Mouse (Mus musculus) CH12.LX (cell line): Measurements from ENCODE around the gene Ptma. TPM values are rescaled to one million over a fixed set of nuclear protein-coding genes. Genes with fewer than 3 reads are reported as not detected.

Experiments used
- DNase-seq: peaks from one replicate; pipeline ENCODE4 v3.0.0-alpha.2; 2013; ENCODE audit errors: extremely low read depth
- H3K27ac ChIP-seq: 2 replicates; pipeline ENCODE4 v1.5.1; 2012; ENCODE audit warnings: low read depth, mild to moderate bottlenecking, control low read depth, moderate library complexity; ENCODE audit not compliant: insufficient read depth
- H3K27me3 ChIP-seq: replicated peaks from 2 replicates; pipeline ENCODE3; 2012; ENCODE audit warnings: inconsistent platforms
- H3K36me3 ChIP-seq, 2 experiments: replicated peaks in 1 of 2; 2 replicates each; pipeline versions ENCODE3 to v1.6.1; 2012; ENCODE audit warnings: inconsistent platforms in 1 of 2, low read length in 1 of 2, mild to moderate bottlenecking in 1 of 2, mixed read lengths in 1 of 2, moderate library complexity in 1 of 2; ENCODE audit not compliant: control insufficient read depth in 1 of 2, insufficient read depth in 1 of 2
- H3K4me1 ChIP-seq, 2 experiments: 2 replicates each; pipeline ENCODE4 v1.6.1; 2012; ENCODE audit warnings: inconsistent platforms in 1 of 2, moderate library complexity in 1 of 2; ENCODE audit not compliant: insufficient read depth in 2 of 2, control insufficient read depth in 1 of 2
- H3K4me2 ChIP-seq: 2 replicates; pipeline ENCODE4 v1.6.1; 2012; ENCODE audit warnings: low read depth, mild to moderate bottlenecking, control low read depth; ENCODE audit not compliant: poor library complexity, insufficient read depth, severe bottlenecking
- H3K4me3 ChIP-seq, 3 experiments: fragments of 150-350 bp in 1 of 3; sonication (generic) in 1 of 3; replicated peaks in 1 of 3; 2 replicates each; pipeline versions ENCODE3 to v1.5.1; 2011 to 2012; ENCODE audit warnings: low read depth in 2 of 3, low read length in 2 of 3, mild to moderate bottlenecking in 2 of 3, moderate library complexity in 2 of 3, control low read depth in 1 of 3, improper control_type of control experiment in 1 of 3, inconsistent platforms in 1 of 3, mixed read lengths in 1 of 3; ENCODE audit not compliant: poor library complexity in 1 of 3
- H3K79me2 ChIP-seq: replicated peaks from 2 replicates; pipeline ENCODE4 v1.6.1; 2012; ENCODE audit warnings: mild to moderate bottlenecking, moderate library complexity; ENCODE audit not compliant: control insufficient read depth, poor library complexity, insufficient read depth, severe bottlenecking; ENCODE audit errors: extremely low read depth
- H3K9ac ChIP-seq: 2 replicates; pipeline ENCODE4 v1.6.1; 2012; ENCODE audit warnings: low read depth, mild to moderate bottlenecking, control low read depth, moderate library complexity; ENCODE audit not compliant: insufficient read depth
- H3K9me3 ChIP-seq: replicated peaks from 2 replicates; pipeline ENCODE3; 2012; ENCODE audit warnings: low read length, inconsistent platforms, mixed read lengths
- BHLHE40 ChIP-seq: IDR thresholded peaks from 2 replicates; pipeline ENCODE4 v1.6.1; 2011; ENCODE audit warnings: mild to moderate bottlenecking, low read depth, low read length, improper control_type of control experiment
- CTCF ChIP-seq, 2 experiments: IDR thresholded peaks in 1 of 2; conservative IDR thresholded peaks in 1 of 2; 2 replicates each; pipeline ENCODE4 v1.5.1; 2011 to 2012; ENCODE audit warnings: low read depth in 2 of 2, low read length in 2 of 2, improper control_type of control experiment in 1 of 2, inconsistent platforms in 1 of 2, mild to moderate bottlenecking in 1 of 2, moderate library complexity in 1 of 2
- E2F4 ChIP-seq: IDR thresholded peaks from 2 replicates; pipeline ENCODE4 v1.6.1; 2011; ENCODE audit warnings: low read depth, low read length, improper control_type of control experiment; ENCODE audit not compliant: insufficient replicate concordance
- ELF1 ChIP-seq: IDR thresholded peaks from 2 replicates; pipeline ENCODE4 v1.6.1; 2014; ENCODE audit warnings: low read depth, mild to moderate bottlenecking, inconsistent platforms, low read length, improper control_type of control experiment
- EP300 ChIP-seq: IDR thresholded peaks from 2 replicates; pipeline ENCODE4 v1.6.1; 2011; ENCODE audit warnings: low read length, improper control_type of control experiment
- ETS1 ChIP-seq: conservative IDR thresholded peaks from 2 replicates; pipeline ENCODE4 v1.6.1; 2012; ENCODE audit warnings: low read depth, mild to moderate bottlenecking, inconsistent platforms, low read length, improper control_type of control experiment, moderate library complexity
- GABPA ChIP-seq: IDR thresholded peaks from 2 replicates; pipeline ENCODE4 v1.6.1; 2012; ENCODE audit warnings: low read depth, low read length, improper control_type of control experiment, inconsistent platforms; ENCODE audit not compliant: insufficient replicate concordance
- HCFC1 ChIP-seq: IDR thresholded peaks from 2 replicates; pipeline ENCODE4 v1.6.1; 2012; ENCODE audit warnings: low read depth, mild to moderate bottlenecking, inconsistent platforms, low read length, improper control_type of control experiment
- IRF4 ChIP-seq: IDR thresholded peaks from 2 replicates; pipeline ENCODE4 v1.6.1; 2014; ENCODE audit warnings: low read depth, mild to moderate bottlenecking, inconsistent platforms, low read length, improper control_type of control experiment
- JUN ChIP-seq: IDR thresholded peaks from 2 replicates; pipeline ENCODE4 v1.6.1; 2011; ENCODE audit warnings: low read depth, mild to moderate bottlenecking, low read length, improper control_type of control experiment, moderate library complexity; ENCODE audit not compliant: insufficient read depth
- KAT2A ChIP-seq: IDR thresholded peaks from 2 replicates; pipeline ENCODE4 v1.6.1; 2012; ENCODE audit warnings: low read length, improper control_type of control experiment, inconsistent platforms; ENCODE audit not compliant: insufficient replicate concordance
- MAFK ChIP-seq: IDR thresholded peaks from 2 replicates; pipeline ENCODE4 v1.6.1; 2011; ENCODE audit warnings: low read length, improper control_type of control experiment; ENCODE audit not compliant: insufficient replicate concordance
- MEF2A ChIP-seq: IDR thresholded peaks from 2 replicates; pipeline ENCODE4 v1.6.1; 2014; ENCODE audit warnings: low read depth, mild to moderate bottlenecking, inconsistent platforms, low read length, improper control_type of control experiment, borderline replicate concordance
- MXI1 ChIP-seq: IDR thresholded peaks from 2 replicates; pipeline ENCODE4 v1.6.1; 2011; ENCODE audit warnings: mild to moderate bottlenecking, low read depth, low read length, improper control_type of control experiment
- MYC ChIP-seq: IDR thresholded peaks from 2 replicates; pipeline ENCODE4 v1.6.1; 2011; ENCODE audit warnings: low read depth, mild to moderate bottlenecking, improper control_type of control experiment, low read length
- NELFE ChIP-seq: IDR thresholded peaks from 2 replicates; pipeline ENCODE4 v1.6.1; 2011; ENCODE audit warnings: low read depth, low read length, improper control_type of control experiment
- PAX5 ChIP-seq: IDR thresholded peaks from 2 replicates; pipeline ENCODE4 v1.6.1; 2012; ENCODE audit warnings: low read length, inconsistent platforms, mixed read lengths
- RAD21 ChIP-seq: IDR thresholded peaks from 2 replicates; pipeline ENCODE4 v1.6.1; 2011; ENCODE audit warnings: low read depth, mild to moderate bottlenecking, low read length, improper control_type of control experiment, moderate library complexity
- RCOR1 ChIP-seq: conservative IDR thresholded peaks from 2 replicates; pipeline ENCODE4 v1.6.1; 2012; ENCODE audit warnings: low read depth, mild to moderate bottlenecking, inconsistent platforms, low read length, improper control_type of control experiment
- SIN3A ChIP-seq: IDR thresholded peaks from 2 replicates; pipeline ENCODE4 v1.6.1; 2012; ENCODE audit warnings: low read length, improper control_type of control experiment, inconsistent platforms
- SMC3 ChIP-seq: IDR thresholded peaks from 2 replicates; pipeline ENCODE4 v1.6.1; 2011; ENCODE audit warnings: low read depth, low read length, improper control_type of control experiment
- UBTF ChIP-seq: IDR thresholded peaks from 2 replicates; pipeline ENCODE4 v1.6.1; 2012; ENCODE audit warnings: low read depth, mild to moderate bottlenecking, inconsistent platforms, low read length, improper control_type of control experiment, moderate library complexity
- USF1 ChIP-seq: IDR thresholded peaks from 2 replicates; pipeline ENCODE4 v1.6.1; 2014; ENCODE audit warnings: low read depth, mild to moderate bottlenecking, inconsistent platforms, low read length, improper control_type of control experiment
- ZC3H11A ChIP-seq: IDR thresholded peaks from 2 replicates; pipeline ENCODE4 v1.6.1; 2012; ENCODE audit warnings: low read depth, mild to moderate bottlenecking, inconsistent platforms, low read length, improper control_type of control experiment
- ZKSCAN1 ChIP-seq: IDR thresholded peaks from 2 replicates; pipeline ENCODE4 v1.6.1; 2012; ENCODE audit warnings: low read depth, inconsistent platforms, low read length, improper control_type of control experiment, borderline replicate concordance
- ZMIZ1 ChIP-seq: IDR thresholded peaks from 2 replicates; pipeline ENCODE4 v1.6.1; 2012; ENCODE audit warnings: low read depth, mild to moderate bottlenecking, inconsistent platforms, low read length, improper control_type of control experiment
- dilution Hi-C: fragments of 300-500 bp; cut with MboI; formaldehyde crosslinking; loops from 2 replicates; pipeline ENCODE4 v1.14.3; 2020; ENCODE audit warnings: low sequenced_read_pairs; ENCODE audit not compliant: extremely low pct_unique_long_range_greater_than_20kb, extremely low pct_ligation_motif_present
- in situ Hi-C: fragments of 300-500 bp; cut with MboI; formaldehyde crosslinking; loops from 3 replicates; pipeline ENCODE4 v1.14.3; 2019; ENCODE audit warnings: low sequenced_read_pairs, low pct_ligation_motif_present, low pct_unique_long_range_greater_than_20kb, mixed read lengths
- polyA plus RNA-seq: library from polyadenylated mRNA; unstranded; fragments of >175 nt; gene quantifications from 2 replicates; pipeline ENCODE4 v1.2.1, GENCODE M21; 2012; ENCODE audit warnings: low read depth; ENCODE audit not compliant: insufficient read length
- total RNA-seq, 2 experiments: library from RNA; depleted of rRNA; stranded (reverse); fragments of 300-350 nt in 1 of 2; fragments of >200 nt in 1 of 2; gene quantifications; 2 replicates each; pipeline ENCODE4 v1.2.3; 2012 to 2014

Gene Ptma
- total and polyA plus RNA-seq, 3 experiments: 2,835 to 5,324 (median 5,084) TPM

DNA sequence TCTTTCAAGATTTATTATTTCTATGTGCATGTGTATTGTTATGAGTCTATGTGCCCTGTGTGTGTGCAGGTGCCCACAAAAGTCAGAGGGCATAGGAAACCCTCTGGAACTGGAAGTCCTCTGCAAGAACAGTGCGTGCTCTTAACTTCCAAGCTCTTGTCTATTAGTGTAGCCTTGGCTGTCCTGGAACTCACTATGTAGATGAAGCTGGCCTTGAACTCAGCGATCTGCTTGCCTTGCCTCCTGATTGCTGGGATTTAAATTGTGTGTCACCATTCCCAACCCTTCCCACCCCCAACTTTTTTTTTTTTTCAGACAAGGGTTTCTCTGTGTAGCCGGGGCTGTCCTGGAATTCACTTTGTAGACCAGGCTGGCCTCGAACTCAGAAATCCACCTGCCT is 30.2 kb upstream of the Ptma start:
- peaks cover 36 to 80% of the 10 kb centered on the region in 2 experiments for H3K4me1 ChIP-seq
- no peak overlapping the region for H3K4me3 ChIP-seq
- DNase-seq: no peak
- H3K79me2 ChIP-seq: no peaks in the 10 kb centered on the region
- no peaks in the 10 kb centered on the region for H3K9me3 ChIP-seq
- H3K9ac ChIP-seq: no peak overlapping the region
- no peaks in the 10 kb centered on the region for H3K36me3 ChIP-seq
- H3K4me2 ChIP-seq: no peak overlapping the region
- in situ Hi-C loops (no loop called here), dilution Hi-C loops (no loop called here)
- no peaks in the 10 kb centered on the region for H3K27me3 ChIP-seq
- H3K27ac ChIP-seq: no peak overlapping the region
- TF ChIP-seq UBTF: no peak
- no peak for TF ChIP-seq PAX5
- no peak for TF ChIP-seq RCOR1
- no peak for TF ChIP-seq USF1
- no peak for TF ChIP-seq MYC
- TF ChIP-seq E2F4: no peak

DNA sequence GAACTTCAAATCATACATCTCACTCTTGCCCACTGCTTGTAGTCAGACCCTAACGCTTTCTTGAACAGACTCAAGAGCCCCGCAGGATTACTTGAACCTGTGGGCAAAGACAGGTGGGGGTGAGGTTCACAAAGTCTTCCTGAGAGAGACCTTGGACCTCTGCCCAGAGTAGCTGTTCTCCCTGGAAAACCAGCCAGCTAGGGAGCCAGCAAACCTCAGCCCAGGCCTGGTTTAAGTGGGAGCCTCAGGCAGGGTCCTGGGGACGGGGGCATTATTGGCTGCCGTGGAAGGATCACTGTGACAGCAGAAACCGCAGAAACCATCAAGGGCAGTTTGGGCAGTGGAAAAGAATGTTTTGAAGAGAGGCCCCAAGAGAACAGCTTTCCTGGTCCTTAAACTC is 29.2 kb upstream of the Ptma start:
- Histone ChIP-seq H3K9ac (peak overlapping the region; percentile 47), H3K36me3 (no peaks in the 10 kb centered on the region), H3K27ac (peak overlapping the region; percentile 94), H3K9me3 (no peaks in the 10 kb centered on the region), H3K4me1 (peaks cover 28 to 78% of the 10 kb centered on the region in 2 experiments), H3K27me3 (no peaks in the 10 kb centered on the region), H3K4me2 (peak overlapping the region; percentile 52)
- no peak for DNase-seq
- dilution Hi-C loops: no loop called here
- TF ChIP-seq NELFE: 0 out of 2 replicates have a peak, but pooled peaks have one; percentile 11
- peak; percentile 18; the same call in 1 of the 2 replicates for TF ChIP-seq EP300
- 0 out of 2 replicates have a peak, but pooled peaks have one; percentile 43 for TF ChIP-seq ZMIZ1
- TF ChIP-seq KAT2A: no peak
- TF ChIP-seq, all 38 proteins: peak for 3
- Histone ChIP-seq H3K79me2 (no peaks in the 10 kb centered on the region), H3K4me3 (no peak overlapping the region)
- in situ Hi-C loops: no loop called here

DNA sequence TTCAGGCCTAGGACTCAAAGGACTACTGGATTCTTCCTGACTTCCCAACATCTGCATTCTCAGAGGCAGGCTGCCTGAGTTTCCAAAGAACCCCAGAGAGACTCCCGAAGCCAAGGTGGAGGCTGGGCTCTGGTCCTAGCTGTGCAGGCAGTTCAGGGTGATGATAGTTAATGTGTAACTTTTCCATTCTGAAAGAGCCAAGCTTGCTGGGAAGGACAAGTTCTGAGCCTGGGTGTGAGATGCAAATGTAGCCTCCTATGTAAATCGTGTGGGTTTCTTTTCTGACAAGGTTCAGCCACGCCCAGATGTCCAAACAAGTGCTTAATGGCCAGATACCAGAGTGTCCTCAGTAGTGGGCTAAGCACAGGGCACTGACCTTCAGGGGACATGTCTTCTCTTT is 28.5 kb upstream of the Ptma start:
- H3K27ac ChIP-seq: peak overlapping the region; percentile 94
- no peak overlapping the region for H3K4me3 ChIP-seq
- no peaks in the 10 kb centered on the region for H3K27me3 ChIP-seq
- in situ Hi-C loops: no loop called here
- H3K36me3 ChIP-seq: no peaks in the 10 kb centered on the region
- no peaks in the 10 kb centered on the region for H3K9me3 ChIP-seq
- H3K4me1 ChIP-seq: peaks cover 25 to 76% of the 10 kb centered on the region in 2 experiments
- dilution Hi-C loops: no loop called here
- H3K79me2 ChIP-seq: no peaks in the 10 kb centered on the region
- peak overlapping the region; percentile 47 for H3K9ac ChIP-seq
- DNase-seq: peak; percentile 86
- peak overlapping the region; percentile 72 for H3K4me2 ChIP-seq
- TF ChIP-seq E2F4 (no peak), CTCF (conservative IDR thresholded peaks at IDR 0.05 in 1 of 2, IDR thresholded peaks at IDR 0.05 in 1 of 2; ENCODE audit: low read depth in 2 of 2, low read length in 2 of 2) (no peak), ZKSCAN1 (no peak), HCFC1 (no peak), MXI1 (no peak), RAD21 (no peak), MAFK (no peak), ETS1 (peak; percentile 54; the same call in 1 of the 2 replicates), SMC3 (no peak), MYC (no peak), GABPA (no peak), IRF4 (no peak; the same call in 1 of the 2 replicates), USF1 (no peak), SIN3A (no peak), ELF1 (no peak), JUN (no peak), BHLHE40 (no peak; the same call in 1 of the 2 replicates), ZC3H11A (no peak), MEF2A (0 out of 2 replicates have a peak, but pooled peaks have one; percentile 9)
